Mouse (Mus musculus): ENCODE data around the gene Dgkb. TPM values are rescaled to one million over a fixed set of nuclear protein-coding genes. Genes with fewer than 3 reads are reported as not detected.

The Dgkb gene
- 100 to 1,000 TPM; 133 to 138 TPM for total RNA-seq (2021)
- long read RNA-seq, experiment 1, full-length matches to known transcripts: 9 of 58 reads
- long read RNA-seq, experiment 1, partial matches to known transcripts: 26 of 58 reads
- long read RNA-seq, experiment 1, other reads (novel, unspliced or antisense): 23 of 58 reads
- long read RNA-seq, experiment 2, full-length matches to known transcripts: 6 of 40 reads
- long read RNA-seq, experiment 2, partial matches to known transcripts: 25 of 40 reads
- long read RNA-seq, experiment 2, other reads (novel, unspliced or antisense): 9 of 40 reads

- DNase-seq (ENCODE audit: low spot score in 2 of 2): no peak
Observed at GRCm38 (mm10) chr12:37817426-37817825, at the start of gene Dgkb. Gene Dgkb (plus strand): TSS chr12:37817726.

- peak; percentile 83 to 88 for DNase-seq (ENCODE audit: low spot score in 2 of 2)
Observed at GRCm38 (mm10) chr12:37769844-37770243, 47.7 kb upstream of the Dgkb start.

DNA sequence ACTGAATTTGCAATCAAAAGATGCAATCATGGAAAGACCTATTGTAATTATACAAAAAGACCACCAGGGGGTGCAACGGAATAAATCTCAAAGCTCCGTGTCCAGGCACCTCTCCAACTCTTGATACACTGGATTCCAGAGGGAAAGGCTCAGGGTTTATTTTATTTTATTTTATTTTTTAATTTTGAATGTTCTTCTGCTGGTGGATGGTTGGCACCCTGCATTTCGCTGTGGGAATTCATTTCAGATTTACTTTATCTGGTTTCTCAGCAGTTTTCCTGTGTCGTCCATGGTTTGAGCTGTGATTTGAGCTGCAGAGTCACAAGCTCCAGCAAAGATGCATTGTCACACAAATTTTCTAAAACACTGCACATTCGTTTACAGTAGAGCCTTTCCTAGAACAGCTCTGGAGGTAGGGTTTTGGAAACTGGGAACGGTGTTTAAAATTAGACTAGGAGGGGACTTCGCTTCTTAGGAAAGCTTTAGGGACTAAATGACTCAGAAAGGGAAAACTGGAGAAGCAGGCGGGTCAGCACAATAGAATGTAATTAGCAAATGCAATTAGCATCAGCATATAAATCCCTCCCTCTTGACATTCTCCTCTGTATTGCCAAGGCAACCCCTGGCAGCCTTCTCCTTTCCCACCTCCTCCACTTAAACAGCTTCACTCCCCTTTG lies 43.7 kb upstream of the Dgkb start:
- peak; percentile 20 to 46 for DNase-seq (ENCODE audit: low spot score in 2 of 2)

DNA sequence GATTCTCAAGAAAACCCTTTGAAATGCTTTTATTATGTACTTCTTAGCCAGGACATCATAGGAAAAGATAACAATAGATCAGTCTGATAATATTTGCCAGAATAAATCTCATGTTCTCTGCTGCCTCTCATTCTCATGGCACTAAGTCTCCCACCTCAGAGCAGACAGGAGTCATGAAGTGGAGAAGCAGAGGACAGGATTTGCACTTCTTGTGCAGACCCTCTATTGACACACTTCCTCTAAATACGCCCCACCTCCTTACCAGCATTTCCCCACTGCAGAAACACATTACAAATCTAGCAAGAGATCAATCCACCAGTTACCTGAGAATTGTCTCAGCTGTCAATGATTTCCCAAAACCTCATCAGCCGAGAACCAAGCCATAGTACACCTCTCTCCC lies 42.9 kb upstream of the Dgkb start:
- DNase-seq (ENCODE audit: low spot score in 2 of 2): no peak

DNA sequence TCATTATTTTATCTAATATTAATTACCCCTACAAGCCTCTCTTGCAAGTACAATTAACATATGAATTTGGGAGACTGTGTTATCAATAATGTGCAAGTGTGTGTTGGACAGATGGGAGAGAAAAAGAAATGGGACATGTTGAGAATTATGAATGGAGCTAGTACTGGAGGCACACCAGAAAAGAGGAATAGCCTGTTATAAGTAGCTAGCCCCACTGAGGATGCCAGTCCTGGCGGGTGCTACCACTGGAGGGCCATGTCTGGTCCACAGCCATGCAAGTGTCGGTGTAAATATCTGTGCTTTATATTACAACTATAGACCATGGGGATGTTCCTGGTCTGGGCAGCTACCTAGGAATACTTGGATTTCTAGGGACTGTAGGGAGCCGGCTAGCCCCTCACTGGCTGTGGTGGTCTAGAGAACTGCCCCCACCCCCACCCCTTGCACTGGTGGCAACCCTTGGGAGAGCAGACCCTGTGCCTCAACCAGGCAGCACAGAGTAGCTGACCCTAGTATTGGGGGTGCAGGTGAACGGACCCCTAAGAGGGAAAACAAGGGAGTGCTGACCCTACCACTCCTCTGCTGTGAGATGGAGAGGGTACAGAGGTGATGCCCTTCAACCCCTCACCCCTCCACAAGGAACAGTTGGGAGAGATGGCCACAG lies 21.1 kb upstream of the Dgkb start:
- no peak for DNase-seq (ENCODE audit: low spot score in 2 of 2)

DNA sequence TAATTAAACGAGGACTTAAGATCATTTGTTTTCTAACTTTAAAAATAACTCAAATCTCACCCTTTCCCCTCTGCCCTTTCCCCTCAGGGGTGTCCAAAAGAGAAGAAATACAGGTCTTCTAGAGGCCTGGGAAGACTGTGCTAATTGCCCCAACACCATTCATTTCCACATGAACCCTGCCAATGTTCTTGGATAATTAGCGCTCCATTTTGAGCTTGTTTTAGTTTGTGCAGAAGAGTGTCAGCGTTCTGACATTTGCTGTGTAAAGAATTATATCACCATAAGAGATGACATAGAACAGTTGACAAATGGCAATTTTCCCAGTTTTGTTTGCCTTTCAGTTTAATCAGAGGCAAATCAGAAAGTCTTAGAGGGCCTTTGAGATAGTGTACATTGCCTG lies 3.4 kb upstream of the Dgkb start:
- no peak for DNase-seq (ENCODE audit: low spot score in 2 of 2)

GRCm38 (mm10) chr12:37821052-37821810 lies 3.7 kb downstream of the Dgkb start:
- DNase-seq (ENCODE audit: low spot score in 2 of 2): no peak

DNA sequence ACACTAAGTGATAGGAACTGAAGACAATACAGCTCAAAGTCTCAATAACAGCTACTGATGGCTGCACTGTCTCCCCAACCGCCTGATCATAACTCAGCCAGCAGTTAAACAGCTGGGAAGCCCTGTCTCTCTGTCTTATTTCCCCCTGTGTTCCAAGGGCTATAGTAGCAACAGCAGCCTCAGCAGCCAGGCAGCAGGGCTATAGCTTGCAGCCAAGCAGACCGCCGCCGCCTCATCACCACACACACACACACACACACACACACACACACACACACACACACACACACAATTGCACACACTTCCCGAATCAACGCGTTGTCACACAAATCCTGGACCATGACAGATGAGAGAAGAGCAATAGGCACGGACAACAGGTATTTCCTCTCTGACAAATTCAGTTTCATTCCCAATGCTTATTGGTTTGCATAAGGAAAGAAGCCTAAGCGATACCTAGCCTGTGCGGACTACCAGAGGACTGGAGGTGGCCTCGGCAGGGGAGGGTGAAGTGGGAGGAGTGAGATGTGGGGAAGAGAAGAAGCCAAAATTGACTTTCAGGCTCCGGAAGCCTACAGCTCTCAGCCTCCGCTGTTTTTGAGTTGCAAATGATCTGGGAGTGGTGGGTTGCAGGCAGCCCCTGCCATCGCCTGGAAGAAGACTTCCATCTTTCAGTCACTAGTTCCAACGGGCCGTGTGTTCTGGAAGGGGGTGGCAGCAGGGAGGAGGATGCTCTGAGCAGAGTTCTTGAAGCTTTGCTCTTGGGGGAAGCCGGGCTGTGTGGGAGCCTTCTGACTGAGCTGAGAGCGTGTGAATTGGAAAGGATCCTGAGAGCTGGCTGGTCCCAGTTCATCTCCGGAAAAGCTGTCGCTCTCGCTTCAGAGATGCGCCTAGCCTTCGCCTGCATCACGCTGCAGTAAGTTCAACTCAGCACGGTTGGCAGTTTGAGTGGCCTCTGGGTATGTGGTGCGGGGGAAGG lies 62.8 kb downstream of the Dgkb start:
- peak; percentile 73 to 83 for DNase-seq (ENCODE audit: low spot score in 2 of 2)

DNA sequence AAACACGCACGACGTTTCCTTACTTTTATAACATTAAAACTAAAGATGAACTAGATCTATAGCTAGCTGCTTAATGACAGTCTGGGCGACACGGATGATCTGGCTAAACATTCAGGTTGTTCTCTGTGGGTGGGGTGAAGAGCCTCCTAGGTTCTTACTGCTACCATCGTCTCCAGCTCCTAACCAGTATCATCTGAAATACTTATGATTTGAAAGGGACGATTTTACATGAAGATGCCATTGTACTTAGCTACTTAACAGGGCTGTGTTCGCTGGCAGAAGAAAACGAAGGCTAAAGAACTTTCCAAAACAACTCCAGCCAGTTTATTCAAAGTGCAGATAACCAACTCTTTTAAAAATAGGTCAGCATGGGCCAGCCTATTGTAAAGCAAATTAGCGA lies 63.9 kb downstream of the Dgkb start:
- no peak for DNase-seq (ENCODE audit: low spot score in 2 of 2)

DNA sequence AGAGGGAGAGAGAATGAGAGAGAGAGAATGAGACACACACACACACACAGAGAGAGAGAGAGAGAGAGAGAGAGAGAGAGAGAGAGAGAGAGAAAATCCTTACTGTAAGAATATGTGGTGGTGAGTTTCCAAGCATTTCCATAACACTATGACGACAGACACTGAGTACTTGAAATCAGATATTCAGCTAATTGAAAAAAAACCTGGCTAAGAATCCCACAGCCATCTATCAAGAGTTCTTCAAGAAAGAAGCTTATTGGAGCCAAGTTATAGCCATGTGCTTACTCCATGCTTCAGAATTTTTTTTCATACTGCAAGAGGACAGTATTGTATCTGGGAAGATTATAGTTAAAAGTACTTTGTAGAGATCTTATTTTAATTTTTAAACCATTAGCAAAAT lies 65.3 kb downstream of the Dgkb start:
- no peak for DNase-seq (ENCODE audit: low spot score in 2 of 2)

GRCm38 (mm10) chr12:37883781-37884180 lies 66.3 kb downstream of the Dgkb start:
- DNase-seq (ENCODE audit: low spot score in 2 of 2): no peak

DNA sequence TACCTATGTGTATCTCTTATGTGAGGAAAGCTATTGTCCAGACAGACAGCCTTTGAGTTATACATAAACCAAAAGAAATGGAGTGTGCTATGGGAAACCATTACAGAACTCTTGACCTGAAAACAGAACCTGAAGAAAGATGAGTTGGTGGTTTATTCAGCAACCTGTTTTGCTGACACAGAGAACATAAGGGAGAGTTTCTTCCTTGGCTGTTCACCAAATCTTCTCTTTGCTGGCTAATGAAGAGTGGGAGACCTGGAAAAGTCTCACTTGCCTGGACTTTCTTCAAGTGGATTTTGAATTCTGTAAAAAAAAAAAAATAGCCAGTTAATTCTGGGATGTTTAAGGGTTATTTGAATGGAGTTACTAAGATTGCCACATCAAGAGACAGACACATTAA lies 71.1 kb downstream of the Dgkb start:
- DNase-seq (ENCODE audit: low spot score in 2 of 2): no peak

DNA sequence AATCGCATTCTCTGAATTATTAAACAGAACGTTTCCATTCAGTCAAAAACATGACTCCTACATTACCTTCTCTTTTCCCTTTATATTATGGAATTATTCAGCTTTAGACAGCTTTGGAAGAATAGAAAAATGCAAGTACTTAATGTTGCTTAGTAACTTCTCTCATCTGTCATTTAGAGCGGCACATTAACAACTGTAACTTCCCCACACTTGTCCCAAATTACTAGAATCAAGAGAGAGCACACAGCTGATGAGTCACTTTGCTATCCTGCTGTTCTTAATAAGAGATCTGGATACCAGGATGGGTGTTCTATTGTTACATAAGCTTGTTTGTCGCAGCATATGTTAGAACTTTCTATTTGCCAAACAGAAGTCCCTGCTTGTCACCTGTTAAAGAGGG lies 71.9 kb downstream of the Dgkb start:
- DNase-seq (ENCODE audit: low spot score in 2 of 2): no peak

- DNase-seq (ENCODE audit: low spot score in 2 of 2): no peak
Observed at GRCm38 (mm10) chr12:37891336-37891735, 73.8 kb downstream of the Dgkb start.

DNA sequence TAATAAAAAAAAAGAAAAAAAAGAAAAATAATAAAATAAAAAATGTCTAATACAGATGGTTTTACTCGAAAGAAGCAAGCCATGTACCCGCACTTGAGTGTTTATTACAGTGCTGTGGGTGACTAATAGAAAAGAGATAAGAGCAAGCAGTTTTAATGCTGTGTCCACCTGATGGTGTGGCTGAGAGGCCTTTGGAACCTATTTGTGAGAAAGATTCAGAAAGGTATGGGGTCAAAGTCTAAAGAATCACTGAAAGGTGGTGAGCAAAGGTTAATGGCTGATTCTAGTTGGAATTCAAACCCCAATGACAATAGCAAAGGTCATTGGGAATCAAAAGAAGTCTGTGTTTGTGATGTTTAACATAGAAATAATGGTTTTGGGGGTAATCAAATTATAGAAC lies 124.6 kb downstream of the Dgkb start:
- no peak for DNase-seq (ENCODE audit: low spot score in 2 of 2)

- no peak for DNase-seq (ENCODE audit: low spot score in 2 of 2)
Observed at GRCm38 (mm10) chr12:37956193-37956592, 138.7 kb downstream of the Dgkb start.

DNA sequence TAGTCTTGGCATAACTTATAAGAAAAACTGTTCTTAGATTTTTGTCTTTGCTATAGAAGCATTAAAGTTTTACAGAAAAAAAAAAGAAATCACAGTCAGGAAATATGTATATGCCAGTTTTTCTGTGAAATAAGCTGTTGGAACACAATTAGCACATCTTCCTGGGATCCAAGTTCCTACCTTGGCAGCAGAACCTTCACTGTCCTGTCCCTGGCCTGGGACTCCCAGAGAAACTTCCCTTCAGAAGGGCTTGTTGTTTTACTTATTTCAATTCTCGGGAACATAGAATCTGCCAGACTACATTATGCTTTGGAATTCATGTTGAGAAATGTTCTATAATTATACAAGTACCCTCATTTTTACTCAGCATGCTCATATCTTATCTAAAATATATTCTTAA lies 154.0 kb downstream of the Dgkb start:
- no peak for DNase-seq (ENCODE audit: low spot score in 2 of 2)

DNA sequence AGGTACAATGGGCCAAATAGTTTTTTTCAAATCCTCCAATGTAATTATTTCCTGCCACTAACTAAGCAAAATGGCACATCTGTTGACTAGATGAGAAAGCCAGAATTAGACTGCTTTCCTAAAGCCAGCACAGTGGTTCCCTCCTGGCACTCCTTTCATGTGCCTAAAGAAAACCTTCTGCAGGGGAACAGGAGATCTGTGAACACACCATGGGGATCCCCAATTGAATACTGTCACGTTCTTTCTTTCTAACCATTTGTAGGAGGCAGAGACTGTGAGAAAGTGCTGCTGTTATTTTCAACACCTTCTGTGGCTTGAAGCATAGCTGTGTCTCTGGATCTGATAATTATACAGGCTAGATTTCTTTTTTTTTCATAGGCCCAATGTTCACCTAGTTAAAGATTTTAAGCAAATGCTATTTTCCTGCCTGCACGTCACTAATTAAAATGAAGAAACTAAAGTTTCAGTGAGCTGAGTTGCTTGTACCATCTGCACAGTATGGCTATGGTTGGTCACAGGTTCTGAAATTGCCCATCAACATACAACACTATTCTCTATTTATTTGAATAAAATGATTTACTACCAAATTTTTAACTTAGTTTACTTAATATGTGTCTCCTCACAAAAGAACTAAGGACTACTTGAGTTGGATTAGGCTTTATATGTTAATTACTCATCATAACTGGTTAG lies 161.1 kb downstream of the Dgkb start:
- peak; percentile 14 to 34 for DNase-seq (ENCODE audit: low spot score in 2 of 2)

DNA sequence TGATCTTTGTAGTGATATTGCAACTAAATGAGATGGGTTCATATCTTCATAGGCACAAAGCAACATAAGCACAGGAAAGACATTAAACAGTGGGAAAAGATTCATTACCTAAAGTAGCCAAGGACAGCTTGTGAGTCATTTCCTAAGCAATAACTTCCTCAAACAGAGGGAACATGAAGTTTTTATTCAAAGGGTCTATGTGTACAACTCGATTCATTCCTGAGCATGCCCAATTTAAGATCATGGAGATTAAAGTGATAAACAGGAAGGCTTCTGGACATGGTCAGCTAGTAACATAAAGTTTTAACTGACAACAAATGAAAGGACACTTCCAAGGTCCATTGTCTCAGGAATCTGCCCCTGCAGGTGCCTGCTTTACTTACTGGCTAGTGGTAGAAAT lies 167.8 kb downstream of the Dgkb start:
- no peak for DNase-seq (ENCODE audit: low spot score in 2 of 2)

GRCm38 (mm10) chr12:37988066-37988591 lies 170.6 kb downstream of the Dgkb start:
- DNase-seq (ENCODE audit: low spot score in 2 of 2): no peak

All from left cerebral cortex, adult 18-20 months (tissue).